Mouse (Mus musculus): ENCODE data around the gene Olfr26. TPM values are rescaled to one million over a fixed set of nuclear protein-coding genes. Genes with fewer than 3 reads are reported as not detected.
"Not testable (repeated sequence)": the region's sequence is repeated elsewhere in the genome, so short reads cannot be mapped to it uniquely, and the experiment has no call there.

Olfr26 gene
- not detected in 2 replicates for polyA plus RNA-seq (2014; fragmentation: Nextera tagmentation; extraction: Ambion mirVana)

DNA sequence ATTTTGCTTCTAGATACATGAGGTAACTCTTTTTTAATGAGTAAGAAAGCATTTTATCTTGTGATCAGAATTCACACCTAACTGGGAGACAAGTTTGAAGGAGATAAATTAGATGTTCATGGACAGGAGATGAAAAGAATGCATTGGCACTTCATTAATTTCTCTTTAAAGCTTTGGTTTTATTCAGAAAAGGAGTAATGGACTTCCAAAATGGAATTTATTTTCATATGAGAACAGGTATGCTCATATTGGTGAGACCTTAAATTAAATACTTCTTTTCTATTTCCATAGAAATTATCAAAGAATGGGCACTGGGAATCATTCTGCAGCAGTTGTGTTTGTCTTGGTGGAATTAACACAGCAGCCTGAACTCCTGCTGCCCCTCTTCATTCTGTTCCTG is at the start of gene Olfr26:
TSS of gene Olfr26 (plus strand) at position 301 of the 400 bp plus-strand sequence.
- H3K27me3 ChIP-seq (replicated peaks; ENCODE audit: control insufficient read depth, insufficient read depth, low read length): no peaks in the 10 kb centered on the region
- ATAC-seq (replicated peaks; ENCODE audit: low FRiP score): no peak

DNA sequence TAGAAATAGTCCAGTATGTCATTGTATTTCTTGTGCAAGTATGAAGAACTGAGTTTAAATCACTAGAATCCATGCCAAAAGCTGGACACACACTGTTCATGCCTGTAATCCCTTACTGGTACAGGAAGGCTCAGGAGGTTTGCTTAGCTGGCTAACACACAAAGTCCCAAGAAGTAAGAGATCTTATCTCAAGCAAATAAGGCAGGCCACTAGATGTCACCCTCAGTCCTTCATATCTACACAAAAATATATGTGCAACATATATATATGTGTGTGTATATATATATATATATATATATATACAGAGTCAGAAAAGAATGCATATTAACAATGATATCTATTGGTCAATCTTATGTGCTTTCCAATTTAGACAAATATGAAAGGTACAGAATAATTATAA is 49.2 kb upstream of the Olfr26 start:
- Histone ChIP-seq H3K4me3 (ENCODE audit: low read depth, low read length) (no peak overlapping the region), H3K9me3 (ENCODE audit: control insufficient read depth, low read length) (no peaks in the 10 kb centered on the region), H3K27ac (ENCODE audit: low read depth, low read length) (no peak overlapping the region), H3K36me3 (ENCODE audit: control insufficient read depth, insufficient read depth, low read length) (no peaks in the 10 kb centered on the region), H3K27me3 (replicated peaks; ENCODE audit: control insufficient read depth, insufficient read depth, low read length) (no peaks in the 10 kb centered on the region), H3K4me1 (replicated peaks; ENCODE audit: control insufficient read depth, insufficient read depth, low read length) (no peaks in the 10 kb centered on the region), H3K4me2 (no peak overlapping the region), H3K9ac (ENCODE audit: low read depth, low read length) (no peak overlapping the region)
- DNase-seq (ENCODE audit: low spot score) (no peak), ATAC-seq (replicated peaks; ENCODE audit: low FRiP score) (no peak)

More for the DNA sequence above, at the start of gene Olfr26:
- no peak for DNase-seq (ENCODE audit: low spot score)
- Histone ChIP-seq H3K4me3 (ENCODE audit: low read depth, low read length) (no peak within 1 kb of the TSS), H3K27ac (ENCODE audit: low read depth, low read length) (no peak within 1 kb of the TSS), H3K36me3 (ENCODE audit: control insufficient read depth, insufficient read depth, low read length) (no peaks in the 10 kb centered on the region), H3K9ac (ENCODE audit: low read depth, low read length) (no peak within 1 kb of the TSS), H3K4me2 (no peak within 1 kb of the TSS), H3K4me1 (replicated peaks; ENCODE audit: control insufficient read depth, insufficient read depth, low read length) (no peaks in the 10 kb centered on the region), H3K9me3 (ENCODE audit: control insufficient read depth, low read length) (no peaks in the 10 kb centered on the region)

DNA sequence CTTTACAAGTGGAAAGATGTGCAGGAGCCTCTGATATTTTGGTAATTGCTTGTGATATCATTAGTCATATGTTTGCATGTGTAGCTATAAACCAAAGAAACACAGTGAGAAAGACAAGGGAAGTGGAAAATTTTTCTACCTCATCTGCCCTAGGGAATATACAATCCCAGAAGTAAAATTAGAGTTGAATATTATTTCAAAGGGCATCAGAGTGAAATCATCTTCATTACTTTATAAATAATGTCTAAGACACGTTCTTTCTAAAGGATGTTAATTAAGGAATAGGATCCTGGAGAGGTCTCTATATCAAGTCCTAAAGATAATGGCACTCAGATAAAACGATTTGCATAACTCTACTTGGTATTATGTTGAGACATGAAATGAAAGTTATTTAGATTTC is 40.5 kb upstream of the Olfr26 start, which contains the start of gene Olfr922:
TSS of gene Olfr922 (plus strand) at position 301 of the 400 bp plus-strand sequence.
- Histone ChIP-seq H3K4me2 (no peak within 1 kb of the TSS), H3K27me3 (replicated peaks; ENCODE audit: control insufficient read depth, insufficient read depth, low read length) (no peaks in the 10 kb centered on the region), H3K4me1 (replicated peaks; ENCODE audit: control insufficient read depth, insufficient read depth, low read length) (no peaks in the 10 kb centered on the region), H3K27ac (ENCODE audit: low read depth, low read length) (no peak within 1 kb of the TSS), H3K4me3 (ENCODE audit: low read depth, low read length) (no peak within 1 kb of the TSS), H3K36me3 (ENCODE audit: control insufficient read depth, insufficient read depth, low read length) (no peaks in the 10 kb centered on the region), H3K9ac (ENCODE audit: low read depth, low read length) (no peak within 1 kb of the TSS), H3K9me3 (ENCODE audit: control insufficient read depth, low read length) (no peaks in the 10 kb centered on the region)
- no peak for DNase-seq (ENCODE audit: low spot score)
- 64% methylated on average over 2 of the region's 2 CpGs for WGBS
- ATAC-seq (replicated peaks; ENCODE audit: low FRiP score): no peak

GRCm38 (mm10) chr9:38815458-38815986 is 39.3 kb upstream of the Olfr26 start:
- no peak for ATAC-seq (replicated peaks; ENCODE audit: low FRiP score)
- no peaks in the 10 kb centered on the region for H3K36me3 ChIP-seq (ENCODE audit: control insufficient read depth, insufficient read depth, low read length)
- H3K27ac ChIP-seq (ENCODE audit: low read depth, low read length): no peak overlapping the region
- no peak overlapping the region for H3K4me3 ChIP-seq (ENCODE audit: low read depth, low read length)
- H3K4me2 ChIP-seq: no peak overlapping the region
- no peaks in the 10 kb centered on the region for H3K4me1 ChIP-seq (replicated peaks; ENCODE audit: control insufficient read depth, insufficient read depth, low read length)
- no peak overlapping the region for H3K9ac ChIP-seq (ENCODE audit: low read depth, low read length)
- H3K9me3 ChIP-seq (ENCODE audit: control insufficient read depth, low read length): no peaks in the 10 kb centered on the region
- WGBS: 79% methylated on average over 1 of the region's 1 CpGs
- DNase-seq (ENCODE audit: low spot score): no peak
- no peaks in the 10 kb centered on the region for H3K27me3 ChIP-seq (replicated peaks; ENCODE audit: control insufficient read depth, insufficient read depth, low read length)

GRCm38 (mm10) chr9:38826245-38826644 is 28.6 kb upstream of the Olfr26 start, which contains the start of gene Olfr923:
TSS of gene Olfr923 (plus strand) at chr9:38826545.
- Histone ChIP-seq H3K27ac (ENCODE audit: low read depth, low read length) (no peak within 1 kb of the TSS), H3K27me3 (replicated peaks; ENCODE audit: control insufficient read depth, insufficient read depth, low read length) (no peaks in the 10 kb centered on the region), H3K4me2 (no peak within 1 kb of the TSS), H3K4me3 (ENCODE audit: low read depth, low read length) (no peak within 1 kb of the TSS), H3K4me1 (replicated peaks; ENCODE audit: control insufficient read depth, insufficient read depth, low read length) (no peaks in the 10 kb centered on the region), H3K36me3 (ENCODE audit: control insufficient read depth, insufficient read depth, low read length) (no peaks in the 10 kb centered on the region), H3K9ac (ENCODE audit: low read depth, low read length) (no peak within 1 kb of the TSS), H3K9me3 (ENCODE audit: control insufficient read depth, low read length) (no peaks in the 10 kb centered on the region)
- ATAC-seq (replicated peaks; ENCODE audit: low FRiP score): no peak
- 78% methylated on average over 1 of the region's 1 CpGs for WGBS
- DNase-seq (ENCODE audit: low spot score): no peak

DNA sequence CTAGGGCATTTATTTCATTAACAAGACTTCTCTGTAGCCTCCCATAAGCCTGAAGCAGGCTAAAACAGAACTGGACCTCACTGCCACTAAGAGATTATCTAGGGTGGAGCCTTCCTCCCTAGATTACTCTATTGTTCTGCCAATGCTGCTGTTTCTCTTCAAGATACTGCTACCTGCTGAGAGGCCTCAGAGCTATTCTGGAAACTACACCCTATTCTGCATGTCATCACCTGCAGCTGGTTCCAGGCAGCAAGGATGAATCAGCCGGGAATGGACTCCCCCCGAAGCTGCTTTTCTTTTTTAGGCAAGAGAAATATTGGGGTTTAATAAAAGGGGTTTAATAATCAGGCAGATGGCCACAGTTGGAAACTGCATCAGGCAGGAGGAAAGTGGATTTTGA is 21.8 kb upstream of the Olfr26 start:
- Histone ChIP-seq H3K27me3 (replicated peaks; ENCODE audit: control insufficient read depth, insufficient read depth, low read length) (no peaks in the 10 kb centered on the region), H3K4me3 (ENCODE audit: low read depth, low read length) (no peak overlapping the region), H3K4me1 (replicated peaks; ENCODE audit: control insufficient read depth, insufficient read depth, low read length) (no peaks in the 10 kb centered on the region), H3K4me2 (no peak overlapping the region), H3K36me3 (ENCODE audit: control insufficient read depth, insufficient read depth, low read length) (no peaks in the 10 kb centered on the region), H3K9ac (ENCODE audit: low read depth, low read length) (no peak overlapping the region), H3K9me3 (ENCODE audit: control insufficient read depth, low read length) (no peaks in the 10 kb centered on the region), H3K27ac (ENCODE audit: low read depth, low read length) (no peak overlapping the region)
- DNase-seq (ENCODE audit: low spot score) (no peak), ATAC-seq (replicated peaks; ENCODE audit: low FRiP score) (no peak)
- 74% methylated on average over 2 of the region's 2 CpGs for WGBS

DNA sequence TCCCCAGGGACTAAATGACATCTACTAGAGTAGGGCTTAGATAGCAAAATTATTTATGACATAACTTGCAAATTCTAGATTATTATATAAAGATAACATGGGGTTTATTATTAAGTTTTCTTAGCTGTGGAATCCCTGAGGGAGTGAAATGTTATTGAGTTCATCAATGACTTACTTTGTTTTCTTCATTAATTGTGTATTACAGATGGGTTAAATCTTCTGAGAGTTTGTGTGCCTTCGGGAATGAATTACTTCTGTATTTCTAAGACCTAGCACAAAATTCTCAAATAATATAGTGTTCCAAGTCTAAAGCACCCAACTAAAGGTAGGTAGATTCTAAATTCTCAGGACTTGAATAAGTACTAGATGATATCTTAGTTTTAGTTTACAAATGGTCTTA is 10.7 kb upstream of the Olfr26 start, which contains the start of gene Olfr924:
TSS of gene Olfr924 (plus strand) at position 301 of the 400 bp plus-strand sequence.
- 79% methylated on average over 1 of the region's 1 CpGs for WGBS
- no peak within 1 kb of the TSS for H3K9ac ChIP-seq (ENCODE audit: low read depth, low read length)
- H3K27me3 ChIP-seq (replicated peaks; ENCODE audit: control insufficient read depth, insufficient read depth, low read length): no peaks in the 10 kb centered on the region
- H3K27ac ChIP-seq (ENCODE audit: low read depth, low read length): no peak within 1 kb of the TSS
- DNase-seq (ENCODE audit: low spot score) (no peak), ATAC-seq (replicated peaks; ENCODE audit: low FRiP score) (no peak)
- no peaks in the 10 kb centered on the region for H3K4me1 ChIP-seq (replicated peaks; ENCODE audit: control insufficient read depth, insufficient read depth, low read length)
- H3K9me3 ChIP-seq (ENCODE audit: control insufficient read depth, low read length): no peaks in the 10 kb centered on the region
- H3K4me3 ChIP-seq (ENCODE audit: low read depth, low read length): no peak within 1 kb of the TSS
- H3K36me3 ChIP-seq (ENCODE audit: control insufficient read depth, insufficient read depth, low read length): no peaks in the 10 kb centered on the region
- no peak within 1 kb of the TSS for H3K4me2 ChIP-seq

DNA sequence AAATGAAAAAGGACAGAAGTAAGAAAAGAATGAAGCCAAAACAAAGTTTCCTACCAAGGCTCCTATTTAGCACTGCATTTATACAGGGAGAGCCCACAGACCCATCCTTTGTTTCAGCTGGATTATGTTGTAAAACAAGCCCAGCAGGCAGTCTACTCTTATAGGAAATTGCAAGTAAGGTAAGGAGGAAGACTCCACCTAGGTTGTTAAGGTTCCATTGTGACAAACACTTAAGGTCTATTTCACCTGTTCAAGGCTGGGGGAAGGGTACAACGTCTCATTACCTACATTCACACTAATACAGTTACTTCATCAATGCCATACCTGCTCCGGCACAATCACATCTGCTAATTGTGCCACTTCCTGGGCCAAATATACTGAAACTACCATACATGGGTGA is 20.0 kb downstream of the Olfr26 start:
- not testable (repeated sequence) for H3K4me2 ChIP-seq; H3K4me1 ChIP-seq (replicated peaks; ENCODE audit: control insufficient read depth, insufficient read depth, low read length); H3K9me3 ChIP-seq (ENCODE audit: control insufficient read depth, low read length); H3K27me3 ChIP-seq (replicated peaks; ENCODE audit: control insufficient read depth, insufficient read depth, low read length); H3K27ac ChIP-seq (ENCODE audit: low read depth, low read length); H3K9ac ChIP-seq (ENCODE audit: low read depth, low read length); H3K4me3 ChIP-seq (ENCODE audit: low read depth, low read length); H3K36me3 ChIP-seq (ENCODE audit: control insufficient read depth, insufficient read depth, low read length); DNase-seq (ENCODE audit: low spot score); ATAC-seq (replicated peaks; ENCODE audit: low FRiP score)
- 51% methylated on average over 2 of the region's 2 CpGs for WGBS

GRCm38 (mm10) chr9:38876826-38877225 is 22.0 kb downstream of the Olfr26 start, which contains the start of gene Olfr926:
TSS of gene Olfr926 (plus strand) at chr9:38877126.
- no peaks in the 10 kb centered on the region for H3K27me3 ChIP-seq (replicated peaks; ENCODE audit: control insufficient read depth, insufficient read depth, low read length)
- H3K4me2 ChIP-seq: no peak within 1 kb of the TSS
- 71% methylated on average over 2 of the region's 2 CpGs for WGBS
- H3K9me3 ChIP-seq (ENCODE audit: control insufficient read depth, low read length): peaks cover 3% of the 10 kb centered on the region; the same call in 1 of the 2 replicates
- H3K4me3 ChIP-seq (ENCODE audit: low read depth, low read length): no peak within 1 kb of the TSS
- no peaks in the 10 kb centered on the region for H3K4me1 ChIP-seq (replicated peaks; ENCODE audit: control insufficient read depth, insufficient read depth, low read length)
- H3K9ac ChIP-seq (ENCODE audit: low read depth, low read length): no peak within 1 kb of the TSS
- no peak for ATAC-seq (replicated peaks; ENCODE audit: low FRiP score)
- no peak for DNase-seq (ENCODE audit: low spot score)
- H3K36me3 ChIP-seq (ENCODE audit: control insufficient read depth, insufficient read depth, low read length): no peaks in the 10 kb centered on the region
- no peak within 1 kb of the TSS for H3K27ac ChIP-seq (ENCODE audit: low read depth, low read length)
